Mouse (Mus musculus): ENCODE measurements at regions not wholly inside any gene's neighbourhood (a gene's known extent, or its start where the extent isn't known, plus 50 kb on each side); places are given as distances from the start of the nearest gene placed in this dataset.

DNA sequence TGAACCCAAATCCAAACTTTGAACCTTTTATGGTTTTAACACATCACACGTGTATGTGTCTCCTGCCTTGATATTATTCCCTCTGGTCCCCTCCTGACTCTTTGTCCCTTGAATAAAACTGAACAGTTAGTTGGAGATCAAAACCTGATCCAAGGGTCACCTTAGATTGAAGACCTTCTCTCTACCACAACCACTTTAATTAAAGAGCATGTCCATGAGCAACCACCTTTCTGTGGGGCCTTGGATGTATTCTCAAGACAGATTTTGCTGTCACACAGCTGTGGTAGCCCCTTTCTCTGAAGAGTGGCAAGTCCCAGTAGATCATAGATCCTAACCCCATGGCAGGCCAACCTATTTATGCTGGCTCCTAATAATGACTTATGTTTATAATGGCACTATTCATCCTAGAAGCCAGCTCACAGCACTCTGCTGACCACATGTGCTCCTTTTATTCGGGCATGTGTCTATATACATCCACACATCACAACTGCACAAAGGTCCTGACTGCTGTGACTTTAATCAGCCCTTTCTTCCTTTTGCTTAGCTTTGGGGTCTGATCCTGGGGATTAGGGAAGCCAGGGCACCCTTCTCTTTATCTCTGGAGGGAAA, 536.8 kb upstream of the Tenm2 start:
- Histone ChIP-seq H3K4me3 (no peak overlapping the region), H3K36me3 (no peaks in the 10 kb centered on the region), H3K9ac (no peak overlapping the region), H3K27ac (no peak overlapping the region), H3K4me1 (no peaks in the 10 kb centered on the region), H3K4me2 (no peak overlapping the region), H3K9me3 (no peaks in the 10 kb centered on the region), H3K27me3 (no peaks in the 10 kb centered on the region)
- ATAC-seq (ENCODE audit: insufficient number of reproducible peaks, insufficient read depth, low FRiP score, low TSS enrichment, low read depth) = no peak
- 58% methylated on average over 2 of the region's 2 CpGs for WGBS

DNA sequence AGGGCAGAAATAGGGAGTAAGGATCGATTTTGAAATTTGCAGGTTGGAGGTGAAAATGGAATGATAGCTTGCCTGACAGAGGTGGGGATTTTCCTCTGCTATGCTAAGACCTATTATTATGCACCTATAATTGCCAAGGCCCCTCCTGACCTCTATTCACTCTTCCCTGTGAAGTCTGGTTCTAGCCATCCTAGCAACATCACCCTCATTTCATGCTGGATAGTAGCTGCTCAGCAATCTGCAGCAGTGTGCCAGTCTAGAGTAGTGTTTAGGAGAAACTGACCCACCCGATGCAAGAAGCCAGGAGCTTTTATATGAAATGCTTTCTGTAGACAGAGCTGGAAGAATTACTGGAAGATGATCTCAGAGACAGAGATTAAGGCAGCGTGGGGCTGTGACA, 535.1 kb upstream of the Tenm2 start:
- Histone ChIP-seq H3K36me3 (no peaks in the 10 kb centered on the region), H3K4me1 (no peaks in the 10 kb centered on the region), H3K4me2 (no peak overlapping the region), H3K4me3 (no peak overlapping the region), H3K9ac (no peak overlapping the region), H3K27me3 (no peaks in the 10 kb centered on the region), H3K27ac (no peak overlapping the region), H3K9me3 (no peaks in the 10 kb centered on the region)
- no peak for ATAC-seq (ENCODE audit: insufficient number of reproducible peaks, insufficient read depth, low FRiP score, low TSS enrichment, low read depth)
- WGBS = 67% methylated on average over 3 of the region's 3 CpGs

DNA sequence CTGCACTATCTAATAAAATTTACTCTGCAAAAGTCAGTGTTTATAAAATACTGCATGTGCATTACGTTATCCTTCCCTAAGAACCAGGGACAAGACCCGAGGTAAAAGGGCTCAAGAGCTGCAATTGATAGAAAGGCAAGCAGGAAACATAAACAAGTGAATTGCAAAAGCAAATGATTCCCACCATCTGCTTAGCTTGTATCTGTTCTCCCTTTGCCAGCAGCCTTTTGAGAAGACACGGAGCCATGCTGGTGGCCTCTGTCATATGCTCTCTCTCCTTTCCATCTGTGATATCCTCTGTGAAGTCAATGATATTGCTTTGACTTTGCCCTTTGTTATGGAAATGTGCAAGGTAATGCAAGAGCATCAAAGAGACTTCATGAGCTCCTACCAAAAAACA, 532.4 kb upstream of the Tenm2 start:
- Histone ChIP-seq H3K4me2 (no peak overlapping the region), H3K9me3 (no peaks in the 10 kb centered on the region), H3K9ac (no peak overlapping the region), H3K36me3 (no peaks in the 10 kb centered on the region), H3K27me3 (no peaks in the 10 kb centered on the region), H3K27ac (no peak overlapping the region), H3K4me3 (no peak overlapping the region), H3K4me1 (no peaks in the 10 kb centered on the region)
- ATAC-seq (ENCODE audit: insufficient number of reproducible peaks, insufficient read depth, low FRiP score, low TSS enrichment, low read depth) = no peak
- 52% methylated on average over 3 of the region's 3 CpGs for WGBS

DNA sequence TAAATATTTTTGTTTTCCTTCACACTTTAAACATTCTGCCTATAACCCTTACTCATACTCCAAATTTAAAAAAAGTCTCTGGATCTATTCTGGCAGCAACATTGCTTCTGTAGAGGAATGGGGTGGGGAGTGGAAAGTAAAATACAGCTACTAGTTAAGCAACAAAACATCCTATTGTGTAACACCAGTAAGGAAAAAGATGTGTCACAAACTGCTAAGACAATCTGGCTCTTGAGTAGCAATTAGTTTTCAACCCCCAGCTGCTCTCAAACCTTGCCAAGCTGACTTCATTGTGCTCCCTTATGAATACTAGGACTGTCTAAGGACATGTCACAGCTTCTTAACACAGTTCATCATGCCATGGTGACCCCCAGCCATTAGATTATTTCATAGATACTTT, 500.2 kb upstream of the Tenm2 start:
- ATAC-seq (ENCODE audit: insufficient number of reproducible peaks, insufficient read depth, low FRiP score, low TSS enrichment, low read depth) = no peak
- no peak overlapping the region for H3K9ac ChIP-seq
- H3K27ac ChIP-seq = no peak overlapping the region
- H3K4me1 ChIP-seq = 0 out of 2 replicates have a peak, but pooled peaks cover 2% of the 10 kb centered on the region
- no peak overlapping the region for H3K4me3 ChIP-seq
- no peak overlapping the region for H3K4me2 ChIP-seq
- H3K9me3 ChIP-seq = no peaks in the 10 kb centered on the region
- no peaks in the 10 kb centered on the region for H3K36me3 ChIP-seq
- no peaks in the 10 kb centered on the region for H3K27me3 ChIP-seq

DNA sequence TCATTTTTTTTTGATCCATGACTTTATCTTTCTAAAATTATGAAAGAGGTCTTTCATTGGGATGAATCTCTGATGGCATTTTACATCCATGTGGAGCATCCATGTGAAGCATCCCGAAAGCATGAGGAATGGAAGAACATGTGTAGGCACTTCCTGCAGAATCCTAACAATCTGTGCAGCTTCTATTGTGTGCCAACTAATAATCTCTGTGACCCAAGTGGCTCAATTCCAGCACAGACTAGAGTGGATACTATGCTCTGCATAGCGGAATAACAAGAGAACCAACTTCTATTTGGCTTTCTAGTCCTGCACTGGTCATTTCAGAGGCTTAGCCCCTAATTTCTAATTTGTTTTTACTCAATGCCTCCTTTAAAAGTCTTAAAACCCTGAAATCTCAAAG, 499.7 kb upstream of the Tenm2 start:
- Histone ChIP-seq H3K4me1 (0 out of 2 replicates have a peak, but pooled peaks cover 2% of the 10 kb centered on the region), H3K4me3 (no peak overlapping the region), H3K4me2 (no peak overlapping the region), H3K36me3 (no peaks in the 10 kb centered on the region), H3K27me3 (no peaks in the 10 kb centered on the region), H3K9me3 (no peaks in the 10 kb centered on the region), H3K27ac (no peak overlapping the region), H3K9ac (no peak overlapping the region)
- WGBS = 85% methylated on average over 2 of the region's 2 CpGs
- ATAC-seq (ENCODE audit: insufficient number of reproducible peaks, insufficient read depth, low FRiP score, low TSS enrichment, low read depth) = no peak

DNA sequence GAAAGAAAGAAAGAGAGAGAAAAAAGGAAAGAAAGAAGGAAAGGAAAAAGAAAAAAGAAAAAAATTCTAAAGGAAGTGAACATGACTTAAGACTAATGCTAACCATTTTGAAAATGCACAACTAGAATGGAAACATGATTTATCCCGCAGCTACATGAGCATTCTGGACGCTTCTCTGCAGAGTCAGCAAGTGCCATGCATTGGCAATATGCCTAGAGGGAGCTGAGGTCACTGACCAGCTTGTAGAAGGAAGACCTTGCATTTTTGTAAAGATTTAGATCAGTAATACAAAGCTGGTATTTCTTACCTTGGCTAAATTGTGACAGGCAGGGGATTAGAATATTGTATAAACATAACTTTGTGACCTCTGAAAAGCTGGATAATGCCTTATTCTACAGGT, 461.2 kb upstream of the Tenm2 start:
- no peak overlapping the region for H3K9ac ChIP-seq
- H3K4me2 ChIP-seq = no peak overlapping the region
- H3K4me1 ChIP-seq = no peaks in the 10 kb centered on the region
- H3K36me3 ChIP-seq = no peaks in the 10 kb centered on the region
- no peaks in the 10 kb centered on the region for H3K27me3 ChIP-seq
- 73% methylated on average over 2 of the region's 2 CpGs for WGBS
- no peak overlapping the region for H3K4me3 ChIP-seq
- no peak for ATAC-seq (ENCODE audit: insufficient number of reproducible peaks, insufficient read depth, low FRiP score, low TSS enrichment, low read depth)
- no peak overlapping the region for H3K27ac ChIP-seq
- no peaks in the 10 kb centered on the region for H3K9me3 ChIP-seq

DNA sequence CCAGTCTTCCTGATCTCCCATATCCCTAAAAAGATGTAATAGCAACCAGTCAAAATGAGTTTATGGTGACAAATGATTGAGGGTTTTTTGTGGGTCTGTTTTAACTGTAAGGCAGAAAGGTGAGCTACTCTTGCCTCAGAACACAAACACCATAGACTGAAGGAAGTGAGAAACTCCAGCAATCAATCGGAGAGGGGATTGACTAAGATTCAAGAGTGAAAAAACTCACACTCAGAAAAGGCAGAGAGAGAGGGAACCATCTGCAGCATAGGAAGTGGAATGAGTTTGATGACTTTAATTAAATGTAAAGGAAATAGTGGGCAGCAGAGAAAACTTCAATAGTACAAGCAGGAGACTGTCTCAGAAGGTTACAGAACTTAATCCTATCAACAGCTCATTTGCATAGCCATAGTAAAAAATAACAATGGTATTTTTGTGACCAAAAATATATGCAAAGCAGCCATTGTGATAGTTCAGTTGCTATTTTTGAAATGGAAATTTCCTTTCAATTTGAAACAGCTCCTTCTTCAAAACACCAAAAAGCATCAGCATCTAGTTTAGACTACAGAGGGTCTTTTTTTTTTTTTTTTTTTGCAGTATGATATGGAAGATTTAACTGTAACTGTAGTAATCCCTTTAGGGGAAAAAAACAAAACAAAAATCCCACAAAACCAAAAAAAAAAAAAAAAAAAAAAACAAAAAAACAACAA, 442.9 kb upstream of the Tenm2 start:
- 58% methylated on average over 1 of the region's 1 CpGs for WGBS
- Histone ChIP-seq H3K9me3 (no peaks in the 10 kb centered on the region), H3K4me1 (no peaks in the 10 kb centered on the region), H3K36me3 (no peaks in the 10 kb centered on the region), H3K27ac (no peak overlapping the region), H3K9ac (no peak overlapping the region), H3K27me3 (no peaks in the 10 kb centered on the region), H3K4me2 (no peak overlapping the region), H3K4me3 (no peak overlapping the region)
- ATAC-seq (ENCODE audit: insufficient number of reproducible peaks, insufficient read depth, low FRiP score, low TSS enrichment, low read depth) = no peak

DNA sequence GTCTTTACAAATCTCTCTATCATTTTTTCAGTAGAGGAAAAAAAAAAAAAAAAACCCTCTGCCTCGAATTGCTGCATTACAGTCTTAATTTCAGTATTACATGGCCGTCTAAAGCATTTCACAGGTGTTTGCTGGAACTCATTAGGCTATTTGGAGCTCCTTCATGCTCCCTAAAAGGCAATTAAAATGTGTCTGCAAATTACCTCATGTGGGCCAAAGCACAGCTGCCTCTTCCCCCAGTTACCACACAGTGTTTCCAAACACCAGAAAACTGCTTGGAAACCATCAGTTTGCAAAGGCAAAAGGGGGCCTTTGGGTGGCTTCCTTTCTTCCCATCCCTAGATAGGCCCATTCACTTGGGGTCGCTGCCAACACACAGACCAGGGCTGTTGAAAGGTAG, 435.6 kb upstream of the Tenm2 start:
- Histone ChIP-seq H3K27me3 (no peaks in the 10 kb centered on the region), H3K4me3 (no peak overlapping the region), H3K36me3 (no peaks in the 10 kb centered on the region), H3K4me2 (no peak overlapping the region), H3K27ac (no peak overlapping the region), H3K9me3 (no peaks in the 10 kb centered on the region), H3K9ac (no peak overlapping the region), H3K4me1 (no peaks in the 10 kb centered on the region)
- no peak for ATAC-seq (ENCODE audit: insufficient number of reproducible peaks, insufficient read depth, low FRiP score, low TSS enrichment, low read depth)
- 37% methylated on average over 3 of the region's 3 CpGs for WGBS

DNA sequence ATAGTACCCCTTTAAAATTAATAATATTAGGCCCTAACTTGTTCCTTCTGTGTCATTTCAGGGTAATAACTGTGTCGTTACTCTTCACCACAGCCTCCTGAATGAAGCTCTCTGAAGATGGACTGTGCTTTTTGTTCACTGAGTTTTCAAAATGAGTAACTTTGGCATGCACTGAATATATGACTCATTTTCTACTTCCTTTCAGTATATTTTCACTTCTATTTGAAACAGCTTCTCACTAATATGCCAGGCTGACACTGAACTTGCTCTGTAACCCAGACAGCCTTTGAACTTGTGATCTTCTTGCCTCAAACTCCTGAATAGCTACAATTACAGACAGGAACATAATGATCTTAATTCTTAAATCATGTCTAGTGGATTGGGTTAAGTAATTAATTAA, 431.2 kb upstream of the Tenm2 start:
- no peak for ATAC-seq (ENCODE audit: insufficient number of reproducible peaks, insufficient read depth, low FRiP score, low TSS enrichment, low read depth)
- Histone ChIP-seq H3K9ac (no peak overlapping the region), H3K9me3 (no peaks in the 10 kb centered on the region), H3K36me3 (no peaks in the 10 kb centered on the region), H3K4me3 (no peak overlapping the region), H3K27ac (no peak overlapping the region), H3K4me2 (no peak overlapping the region), H3K27me3 (no peaks in the 10 kb centered on the region), H3K4me1 (no peaks in the 10 kb centered on the region)
- 65% methylated on average over 1 of the region's 1 CpGs for WGBS

DNA sequence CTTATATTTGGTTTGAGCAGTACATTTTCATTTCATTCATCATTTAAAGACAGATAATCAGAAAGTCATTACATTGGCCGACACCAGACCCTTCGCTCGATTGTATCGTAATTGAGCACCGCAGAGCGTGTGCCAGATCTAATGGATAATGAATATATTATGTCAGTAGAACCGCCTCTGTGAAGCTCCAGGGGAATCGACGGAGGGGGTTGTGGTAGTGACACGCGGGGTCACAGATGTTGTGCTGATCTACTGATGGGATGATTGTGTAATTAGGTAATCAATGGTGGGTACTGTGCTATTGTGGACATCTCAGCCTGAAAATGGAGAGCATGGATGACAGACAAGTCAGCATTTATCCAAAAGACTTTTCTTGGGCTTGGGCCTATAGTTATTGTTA, 414.3 kb upstream of the Tenm2 start:
- Histone ChIP-seq H3K9ac (no peak overlapping the region), H3K36me3 (no peaks in the 10 kb centered on the region), H3K27me3 (no peaks in the 10 kb centered on the region), H3K9me3 (no peaks in the 10 kb centered on the region), H3K4me2 (no peak overlapping the region), H3K27ac (no peak overlapping the region), H3K4me1 (no peaks in the 10 kb centered on the region), H3K4me3 (no peak overlapping the region)
- WGBS = 70% methylated on average over 11 of the region's 11 CpGs
- ATAC-seq (ENCODE audit: insufficient number of reproducible peaks, insufficient read depth, low FRiP score, low TSS enrichment, low read depth) = no peak

DNA sequence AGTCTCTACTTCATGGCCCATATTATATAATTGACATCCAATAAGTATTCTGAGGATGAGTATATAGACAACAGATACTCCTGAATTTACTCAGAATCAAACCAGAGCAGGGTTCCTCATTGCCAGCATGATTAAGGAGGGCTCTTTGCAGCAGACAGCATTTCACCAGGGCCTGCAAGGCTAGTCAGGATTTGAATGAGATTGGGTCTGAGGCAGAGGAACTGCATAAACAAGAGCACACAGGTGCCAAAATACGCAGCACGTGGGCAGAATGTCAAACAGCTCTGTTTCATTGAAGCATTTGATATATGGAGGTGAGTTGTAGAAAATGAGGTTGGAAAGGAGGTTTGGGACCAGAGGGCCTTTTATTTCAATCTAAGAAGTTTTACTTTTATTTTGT, 387.5 kb upstream of the Tenm2 start:
- H3K27me3 ChIP-seq = no peaks in the 10 kb centered on the region
- no peak overlapping the region for H3K9ac ChIP-seq
- WGBS = 79% methylated on average over 2 of the region's 2 CpGs
- no peak overlapping the region for H3K4me2 ChIP-seq
- H3K4me3 ChIP-seq = no peak overlapping the region
- no peak for ATAC-seq (ENCODE audit: insufficient number of reproducible peaks, insufficient read depth, low FRiP score, low TSS enrichment, low read depth)
- no peaks in the 10 kb centered on the region for H3K36me3 ChIP-seq
- H3K27ac ChIP-seq = no peak overlapping the region
- H3K4me1 ChIP-seq = no peaks in the 10 kb centered on the region
- H3K9me3 ChIP-seq = no peaks in the 10 kb centered on the region

DNA sequence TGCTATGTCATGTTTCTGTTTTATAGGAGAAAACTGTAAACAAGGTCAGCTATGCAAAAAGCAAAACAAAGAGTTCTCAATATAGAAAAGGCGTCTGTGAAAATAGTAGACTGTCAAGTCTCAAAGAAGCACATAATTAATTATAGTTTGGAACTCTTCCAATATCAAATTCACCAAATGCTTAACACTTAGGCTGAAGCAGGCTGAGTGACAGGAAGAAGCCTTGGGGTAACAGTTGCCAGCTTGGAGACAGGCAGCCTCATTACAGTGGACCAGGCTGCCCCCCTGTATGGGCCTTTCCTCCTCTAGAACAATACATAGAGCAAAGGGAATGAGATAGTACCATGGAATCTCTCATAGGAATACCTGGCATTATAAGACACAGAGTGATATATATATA, 364.8 kb upstream of the Tenm2 start:
- H3K4me3 ChIP-seq = no peak overlapping the region
- H3K4me2 ChIP-seq = no peak overlapping the region
- no peaks in the 10 kb centered on the region for H3K9me3 ChIP-seq
- H3K9ac ChIP-seq = no peak overlapping the region
- no peaks in the 10 kb centered on the region for H3K27me3 ChIP-seq
- no peak overlapping the region for H3K27ac ChIP-seq
- no peaks in the 10 kb centered on the region for H3K36me3 ChIP-seq
- no peaks in the 10 kb centered on the region for H3K4me1 ChIP-seq
- ATAC-seq (ENCODE audit: insufficient number of reproducible peaks, insufficient read depth, low FRiP score, low TSS enrichment, low read depth) = no peak
- 55% methylated on average over 1 of the region's 1 CpGs for WGBS

Data from embryonic facial prominence, embryonic 13.5 days (tissue).